Mouse (Mus musculus): ENCODE results near the gene Dcaf15. TPM values are rescaled to one million over a fixed set of nuclear protein-coding genes. Genes with fewer than 3 reads are reported as not detected.
A peak's percentile ranks its signal among the peaks of the same experiment; 100 is the strongest.

Gene Dcaf15
- total RNA-seq (2021) = 1 to 10 TPM; 5.9 to 7.6 TPM
- 17.0 and 18.4 TPM in 2 replicates for polyA plus RNA-seq (2012; rRNA removed)
- long read RNA-seq, partial matches to known transcripts = 1 of 5 reads
- long read RNA-seq, other reads (novel, unspliced or antisense) = 2 of 5 reads

- Histone ChIP-seq H3K79me2 (replicated peaks; ENCODE audit: control insufficient read depth, insufficient read depth, low read length) (peaks cover 1% of the 10 kb centered on the region; the same call in 1 of the 2 replicates), H3K4me3 (peak within 1 kb of the TSS; percentile 72), H3K27me3 (ENCODE audit: control insufficient read depth, insufficient read depth, low read length) (no peaks in the 10 kb centered on the region), H3K4me1 (ENCODE audit: control insufficient read depth, insufficient read depth, low read length) (peaks cover 5% of the 10 kb centered on the region), H3K27ac (peak within 1 kb of the TSS; percentile 88), H3K9ac (ENCODE audit: low read depth, low read length) (peak within 1 kb of the TSS; percentile 59), H3K36me3 (ENCODE audit: control insufficient read depth, insufficient read depth, low read length) (no peaks in the 10 kb centered on the region)
- TF ChIP-seq EP300 (IDR thresholded peaks at IDR 0.05; ENCODE audit: insufficient read depth, low read depth, low read length) (no peak), CTCF (IDR thresholded peaks at IDR 0.05) (no peak), POLR2A (IDR thresholded peaks at IDR 0.05; ENCODE audit: insufficient read depth, low read depth, low read length) (peak; percentile 60; the same call in 1 of the 2 replicates)
- WGBS = 7% methylated on average over 42 of the region's 42 CpGs
- intact Hi-C loops (cut with DNase I) = loop anchor here (1.0 to 2.0 kb wide), 2 partner anchors 36 to 42 kb away; partner anchors contain the start of gene Cc2d1a
- peak; percentile 96 to 98 for DNase-seq
Measured at GRCm38 (mm10) chr8:84104697-84105609, at the start of gene Dcaf15. TSS of gene Dcaf15 (minus strand) at chr8:84104768.

- H3K4me3 ChIP-seq = no peak overlapping the region
- 80% methylated on average over 3 of the region's 3 CpGs for WGBS
- H3K4me1 ChIP-seq (ENCODE audit: control insufficient read depth, insufficient read depth, low read length) = peaks cover 6% of the 10 kb centered on the region
- no peaks in the 10 kb centered on the region for H3K36me3 ChIP-seq (ENCODE audit: control insufficient read depth, insufficient read depth, low read length)
- TF ChIP-seq EP300 (IDR thresholded peaks at IDR 0.05; ENCODE audit: insufficient read depth, low read depth, low read length) = no peak
- no peak for TF ChIP-seq POLR2A (IDR thresholded peaks at IDR 0.05; ENCODE audit: insufficient read depth, low read depth, low read length)
- no peak for TF ChIP-seq CTCF (IDR thresholded peaks at IDR 0.05)
- no peaks in the 10 kb centered on the region for H3K27me3 ChIP-seq (ENCODE audit: control insufficient read depth, insufficient read depth, low read length)
- H3K27ac ChIP-seq = no peak overlapping the region
- H3K9ac ChIP-seq (ENCODE audit: low read depth, low read length) = no peak overlapping the region
- no peaks in the 10 kb centered on the region for H3K79me2 ChIP-seq (replicated peaks; ENCODE audit: control insufficient read depth, insufficient read depth, low read length)
- no peak for DNase-seq
- intact Hi-C loops (cut with DNase I) = loop anchor here (2.0 to 5.0 kb wide), 2 partner anchors 32 to 82 kb away; partner anchors contain the start of genes Gm10643 and Rfx1
Measured at GRCm38 (mm10) chr8:84149181-84149580, 44.6 kb upstream of the Dcaf15 start.

GRCm38 (mm10) chr8:84148531-84148850, 43.9 kb upstream of the Dcaf15 start:
- Histone ChIP-seq H3K27me3 (ENCODE audit: control insufficient read depth, insufficient read depth, low read length) (no peaks in the 10 kb centered on the region), H3K36me3 (ENCODE audit: control insufficient read depth, insufficient read depth, low read length) (no peaks in the 10 kb centered on the region), H3K27ac (no peak overlapping the region; the same call in 1 of the 2 replicates), H3K4me3 (peak overlapping the region; percentile 75; the same call in 1 of the 2 replicates), H3K79me2 (replicated peaks; ENCODE audit: control insufficient read depth, insufficient read depth, low read length) (no peaks in the 10 kb centered on the region), H3K9ac (ENCODE audit: low read depth, low read length) (no peak overlapping the region), H3K4me1 (ENCODE audit: control insufficient read depth, insufficient read depth, low read length) (peaks cover 6% of the 10 kb centered on the region)
- TF ChIP-seq CTCF (IDR thresholded peaks at IDR 0.05) = no peak
- no peak for TF ChIP-seq POLR2A (IDR thresholded peaks at IDR 0.05; ENCODE audit: insufficient read depth, low read depth, low read length)
- TF ChIP-seq EP300 (IDR thresholded peaks at IDR 0.05; ENCODE audit: insufficient read depth, low read depth, low read length) = no peak
- 45% methylated on average over 5 of the region's 5 CpGs for WGBS
- intact Hi-C loops (cut with DNase I) = loop anchor here (2.0 to 5.0 kb wide), 2 partner anchors 32 to 81 kb away; partner anchors contain the start of genes Gm10643 and Rfx1
- DNase-seq = no peak

GRCm38 (mm10) chr8:84147769-84148530, 43.4 kb upstream of the Dcaf15 start, which contains the start of the genes Cc2d1a and 4930432K21Rik:
TSS of gene Cc2d1a (minus strand) at chr8:84147936.
TSS of gene 4930432K21Rik (plus strand) at chr8:84148025.
- peak within 1 kb of the TSS; percentile 81 for H3K27ac ChIP-seq

GRCm38 (mm10) chr8:84147324-84147766, 42.8 kb upstream of the Dcaf15 start:
- intact Hi-C loops (cut with DNase I) = loop anchor here (1.0 to 5.0 kb wide), 2 partner anchors 43 to 80 kb away; partner anchors contain the start of genes Dcaf15, Gm10643 and Rfx1
- no peaks in the 10 kb centered on the region for H3K36me3 ChIP-seq (ENCODE audit: control insufficient read depth, insufficient read depth, low read length)
- TF ChIP-seq EP300 (IDR thresholded peaks at IDR 0.05; ENCODE audit: insufficient read depth, low read depth, low read length) = no peak
- no peak for DNase-seq
- H3K27me3 ChIP-seq (ENCODE audit: control insufficient read depth, insufficient read depth, low read length) = no peaks in the 10 kb centered on the region
- 7% methylated on average over 14 of the region's 14 CpGs for WGBS
- peak overlapping the region; percentile 81 for H3K27ac ChIP-seq
- peak overlapping the region; percentile 79 for H3K9ac ChIP-seq (ENCODE audit: low read depth, low read length)
- no peaks in the 10 kb centered on the region for H3K79me2 ChIP-seq (replicated peaks; ENCODE audit: control insufficient read depth, insufficient read depth, low read length)
- H3K4me1 ChIP-seq (ENCODE audit: control insufficient read depth, insufficient read depth, low read length) = peaks cover 6% of the 10 kb centered on the region
- H3K4me3 ChIP-seq = peak overlapping the region; percentile 75

More at GRCm38 (mm10) chr8:84147769-84148530, 43.4 kb upstream of the Dcaf15 start, which contains the start of the genes Cc2d1a and 4930432K21Rik:
- H3K79me2 ChIP-seq (replicated peaks; ENCODE audit: control insufficient read depth, insufficient read depth, low read length) = no peaks in the 10 kb centered on the region
- H3K27me3 ChIP-seq (ENCODE audit: control insufficient read depth, insufficient read depth, low read length) = no peaks in the 10 kb centered on the region
- peak within 1 kb of the TSS; percentile 79 for H3K9ac ChIP-seq (ENCODE audit: low read depth, low read length)
- H3K4me1 ChIP-seq (ENCODE audit: control insufficient read depth, insufficient read depth, low read length) = peaks cover 6% of the 10 kb centered on the region
- H3K4me3 ChIP-seq = peak within 1 kb of the TSS; percentile 75
- peak; percentile 92 to 95 for DNase-seq
- no peaks in the 10 kb centered on the region for H3K36me3 ChIP-seq (ENCODE audit: control insufficient read depth, insufficient read depth, low read length)
- WGBS = 15% methylated on average over 49 of the region's 49 CpGs
- intact Hi-C loops (cut with DNase I) = loop anchor here (1.0 to 5.0 kb wide), 3 partner anchors 33 to 81 kb away; partner anchors contain the start of genes Dcaf15, Gm10643 and Rfx1
- TF ChIP-seq EP300 (IDR thresholded peaks at IDR 0.05; ENCODE audit: insufficient read depth, low read depth, low read length) (0 out of 2 replicates have a peak, but pooled peaks have one; percentile 7), CTCF (IDR thresholded peaks at IDR 0.05) (no peak), POLR2A (IDR thresholded peaks at IDR 0.05; ENCODE audit: insufficient read depth, low read depth, low read length) (peak; percentile 76)
